Mouse (Mus musculus): ENCODE results near the gene Pkd1l3. TPM values are rescaled to one million over a fixed set of nuclear protein-coding genes. Genes with fewer than 3 reads are reported as not detected.
A peak's percentile ranks its signal among the peaks of the same experiment; 100 is the strongest.

The Pkd1l3 gene
- polyA plus RNA-seq, 1 experiment from 2014 or later: 0.28 TPM

- Histone ChIP-seq H3K9ac (replicated peaks) (peak overlapping the region; percentile 94; the same call in 1 of the 2 replicates), H3K36me3 (replicated peaks; ENCODE audit: insufficient read depth, low read length) (peaks cover 24% of the 10 kb centered on the region), H3K27me3 (ENCODE audit: insufficient read depth, low read length) (no peaks in the 10 kb centered on the region), H3K4me2 (ENCODE audit: low read depth, low read length) (peak overlapping the region; percentile 80), H3K4me3 (ENCODE audit: low read depth, low read length) (peak overlapping the region; percentile 87), H3K4me1 (ENCODE audit: insufficient read depth) (peaks cover 21% of the 10 kb centered on the region), H3K27ac (ENCODE audit: low read depth) (no peak overlapping the region), H3K9me3 (ENCODE audit: low read length) (no peaks in the 10 kb centered on the region)
- peak; percentile 30; the same call in 1 of the 2 replicates for ATAC-seq
- WGBS (ENCODE audit: insufficient replicate concordance): 13% methylated on average over 2 of the region's 2 CpGs
- peak; percentile 87 for DNase-seq
- TF ChIP-seq EP300 (IDR thresholded peaks at IDR 0.05; ENCODE audit: low read depth): no peak
- TF ChIP-seq CTCF (IDR thresholded peaks at IDR 0.05; ENCODE audit: low read depth): peak; percentile 91
Observed at GRCm38 (mm10) chr8:109706874-109707237, 92.5 kb downstream of the Pkd1l3 start.

GRCm38 (mm10) chr8:109707921-109708320 lies 93.6 kb downstream of the Pkd1l3 start:
- no peak overlapping the region for H3K9ac ChIP-seq (replicated peaks)
- no peak overlapping the region for H3K27ac ChIP-seq (ENCODE audit: low read depth)
- peaks cover 35% of the 10 kb centered on the region for H3K36me3 ChIP-seq (replicated peaks; ENCODE audit: insufficient read depth, low read length)
- H3K4me1 ChIP-seq (ENCODE audit: insufficient read depth): peaks cover 21% of the 10 kb centered on the region
- H3K9me3 ChIP-seq (ENCODE audit: low read length): no peaks in the 10 kb centered on the region
- no peaks in the 10 kb centered on the region for H3K27me3 ChIP-seq (ENCODE audit: insufficient read depth, low read length)
- TF ChIP-seq CTCF (IDR thresholded peaks at IDR 0.05; ENCODE audit: low read depth) (no peak), EP300 (IDR thresholded peaks at IDR 0.05; ENCODE audit: low read depth) (no peak)
- H3K4me3 ChIP-seq (ENCODE audit: low read depth, low read length): no peak overlapping the region
- ATAC-seq (no peak), DNase-seq (no peak)
- WGBS (ENCODE audit: insufficient replicate concordance): 74% methylated on average over 4 of the region's 4 CpGs
- H3K4me2 ChIP-seq (ENCODE audit: low read depth, low read length): no peak overlapping the region

- 95% methylated on average over 1 of the region's 1 CpGs for WGBS (ENCODE audit: insufficient replicate concordance)
- Histone ChIP-seq H3K4me1 (ENCODE audit: insufficient read depth) (no peaks in the 10 kb centered on the region), H3K9me3 (ENCODE audit: low read length) (no peaks in the 10 kb centered on the region), H3K36me3 (replicated peaks; ENCODE audit: insufficient read depth, low read length) (peaks cover 57% of the 10 kb centered on the region), H3K4me2 (ENCODE audit: low read depth, low read length) (no peak overlapping the region), H3K4me3 (ENCODE audit: low read depth, low read length) (no peak overlapping the region), H3K27ac (ENCODE audit: low read depth) (no peak overlapping the region), H3K9ac (replicated peaks) (no peak overlapping the region), H3K27me3 (ENCODE audit: insufficient read depth, low read length) (no peaks in the 10 kb centered on the region)
- DNase-seq (no peak), ATAC-seq (no peak)
- no peak for TF ChIP-seq CTCF (IDR thresholded peaks at IDR 0.05; ENCODE audit: low read depth)
- TF ChIP-seq EP300 (IDR thresholded peaks at IDR 0.05; ENCODE audit: low read depth): no peak
Observed at GRCm38 (mm10) chr8:109712521-109712920, 98.2 kb downstream of the Pkd1l3 start.

GRCm38 (mm10) chr8:109714961-109715360 lies 100.6 kb downstream of the Pkd1l3 start:
- H3K27ac ChIP-seq (ENCODE audit: low read depth): no peak overlapping the region
- no peaks in the 10 kb centered on the region for H3K9me3 ChIP-seq (ENCODE audit: low read length)
- no peaks in the 10 kb centered on the region for H3K4me1 ChIP-seq (ENCODE audit: insufficient read depth)
- H3K9ac ChIP-seq (replicated peaks): no peak overlapping the region
- DNase-seq (no peak), ATAC-seq (no peak)
- peaks cover 54% of the 10 kb centered on the region for H3K36me3 ChIP-seq (replicated peaks; ENCODE audit: insufficient read depth, low read length)
- H3K4me3 ChIP-seq (ENCODE audit: low read depth, low read length): no peak overlapping the region
- 77% methylated on average over 5 of the region's 5 CpGs for WGBS (ENCODE audit: insufficient replicate concordance)
- TF ChIP-seq EP300 (IDR thresholded peaks at IDR 0.05; ENCODE audit: low read depth) (no peak), CTCF (IDR thresholded peaks at IDR 0.05; ENCODE audit: low read depth) (no peak)
- no peak overlapping the region for H3K4me2 ChIP-seq (ENCODE audit: low read depth, low read length)
- no peaks in the 10 kb centered on the region for H3K27me3 ChIP-seq (ENCODE audit: insufficient read depth, low read length)

Other genes starting within 250 kb of the Pkd1l3 start
- gene Pmfbp1, start 120.5 kb upstream of the Pkd1l3 start, polyA plus RNA-seq (2015; fragmentation: Nextera tagmentation; extraction: Ambion mirVana): not detected in 2 replicates
- gene Dhx38, start 48.7 kb upstream of the Pkd1l3 start, polyA plus RNA-seq (2015; fragmentation: Nextera tagmentation; extraction: Ambion mirVana): 4.8 and 5.6 TPM in 2 replicates
- gene Txnl4b, start 48.6 kb upstream of the Pkd1l3 start, polyA plus RNA-seq (2015; fragmentation: Nextera tagmentation; extraction: Ambion mirVana): 10.5 and 11.4 TPM in 2 replicates
- gene Hp, start 35.3 kb upstream of the Pkd1l3 start, polyA plus RNA-seq (2015; fragmentation: Nextera tagmentation; extraction: Ambion mirVana): 4,025 and 4,072 TPM in 2 replicates
- 9.7 and 11.4 TPM in 2 replicates for gene Dhodh, start 5.8 kb upstream of the Pkd1l3 start, polyA plus RNA-seq (2015; fragmentation: Nextera tagmentation; extraction: Ambion mirVana)
- 36.1 and 38.3 TPM in 2 replicates for gene Ist1, start 78.7 kb downstream of the Pkd1l3 start, polyA plus RNA-seq (2015; fragmentation: Nextera tagmentation; extraction: Ambion mirVana)
- gene Zfp821, start 91.0 kb downstream of the Pkd1l3 start, polyA plus RNA-seq (2015; fragmentation: Nextera tagmentation; extraction: Ambion mirVana): 3.1 and 3.7 TPM in 2 replicates
- gene Atxn1l, start 123.2 kb downstream of the Pkd1l3 start, polyA plus RNA-seq (2015; fragmentation: Nextera tagmentation; extraction: Ambion mirVana): 1.7 and 1.8 TPM in 2 replicates
- gene Ap1g1, start 164.0 kb downstream of the Pkd1l3 start, polyA plus RNA-seq (2015; fragmentation: Nextera tagmentation; extraction: Ambion mirVana): 13.3 and 14.0 TPM in 2 replicates